Mouse (Mus musculus): ENCODE results near the gene Tubb5.
"Not testable (repeated sequence)": the region's sequence is repeated elsewhere in the genome, so short reads cannot be mapped to it uniquely, and the experiment has no call there.

The Tubb5 gene

DNA sequence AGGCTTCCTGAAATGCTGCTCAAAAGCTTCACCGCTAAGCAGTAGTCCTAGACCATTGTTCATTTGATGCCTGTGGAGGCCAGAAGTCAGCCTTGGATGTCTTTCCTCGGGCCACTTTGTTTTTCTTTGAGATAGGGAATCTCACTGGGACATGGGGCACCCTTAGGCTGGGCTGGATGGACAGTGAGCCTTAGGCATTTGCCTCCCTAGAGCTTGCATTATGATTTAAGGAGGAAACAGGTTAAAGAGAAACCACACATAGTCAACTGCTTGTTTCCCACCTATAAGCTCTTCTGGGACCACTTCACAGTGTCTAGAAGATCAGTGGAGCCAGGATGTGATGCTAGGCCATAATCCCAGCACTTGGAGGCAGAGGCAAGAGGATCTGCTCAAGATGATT, 21.7 kb upstream of the Tubb5 start:
- DNase-seq = no peak

DNA sequence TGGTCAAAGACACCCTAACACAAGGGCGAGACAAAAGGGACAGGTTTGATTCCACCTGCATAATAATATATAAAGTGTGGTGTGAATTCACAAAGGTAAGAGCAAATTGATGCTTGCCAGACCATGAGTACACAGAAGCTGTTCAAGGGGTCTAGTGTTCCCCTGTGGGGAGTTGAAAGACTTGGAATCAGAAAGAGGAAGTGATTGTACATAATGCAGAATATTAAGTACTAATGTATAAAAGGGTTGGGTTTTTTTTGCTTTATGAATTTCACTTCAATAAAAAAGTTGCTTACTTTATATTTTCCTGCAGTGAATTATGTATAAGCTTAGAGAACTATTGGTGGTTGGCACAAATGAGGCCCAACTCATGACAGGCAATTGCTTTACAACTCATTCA, 21.3 kb upstream of the Tubb5 start:
- no peak for DNase-seq

DNA sequence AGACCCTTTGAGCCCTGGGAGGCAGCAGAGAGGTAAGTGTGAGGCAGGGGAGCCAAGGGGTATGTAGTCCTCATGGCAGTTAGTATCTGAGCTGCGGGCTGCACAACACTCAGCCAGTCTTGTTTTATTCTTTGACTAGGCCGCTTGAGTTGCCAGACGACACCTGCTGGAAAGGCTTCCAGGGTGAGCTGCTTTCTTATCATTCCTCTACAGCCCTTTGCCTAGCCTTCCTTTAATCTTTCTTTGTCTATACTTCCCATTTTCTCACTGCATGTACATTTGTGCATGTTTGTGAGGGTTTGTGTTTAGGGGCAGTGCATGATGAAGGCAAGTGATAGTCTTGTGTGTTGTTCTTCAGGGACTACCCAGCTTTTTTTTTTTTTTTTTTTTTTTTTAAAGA, 12.9 kb upstream of the Tubb5 start:
- DNase-seq = no peak

- no peak for DNase-seq
Observed at GRCm38 (mm10) chr17:35848112-35848511, 10.0 kb upstream of the Tubb5 start.

GRCm38 (mm10) chr17:35843514-35843913, 5.4 kb upstream of the Tubb5 start:
- peak; percentile 33 for DNase-seq

- DNase-seq = no peak
Observed at GRCm38 (mm10) chr17:35842006-35842405, 3.9 kb upstream of the Tubb5 start.

GRCm38 (mm10) chr17:35841076-35841950, 3.2 kb upstream of the Tubb5 start, which contains the start of gene Mdc1:
Gene Mdc1 (plus strand): TSS chr17:35841515.
- DNase-seq = peak; percentile 100

GRCm38 (mm10) chr17:35840561-35840960, 2.5 kb upstream of the Tubb5 start:
- DNase-seq = no peak

GRCm38 (mm10) chr17:35839002-35839401, 896 bp upstream of the Tubb5 start:
- DNase-seq = not testable (repeated sequence)

- no peak for DNase-seq
Observed at GRCm38 (mm10) chr17:35838570-35838969, 464 bp upstream of the Tubb5 start.

GRCm38 (mm10) chr17:35837487-35837886, 619 bp downstream of the Tubb5 start:
- peak; percentile 57 for DNase-seq

- DNase-seq = peak; percentile 91
Observed at GRCm38 (mm10) chr17:35836991-35837422, 1.1 kb downstream of the Tubb5 start.

DNA sequence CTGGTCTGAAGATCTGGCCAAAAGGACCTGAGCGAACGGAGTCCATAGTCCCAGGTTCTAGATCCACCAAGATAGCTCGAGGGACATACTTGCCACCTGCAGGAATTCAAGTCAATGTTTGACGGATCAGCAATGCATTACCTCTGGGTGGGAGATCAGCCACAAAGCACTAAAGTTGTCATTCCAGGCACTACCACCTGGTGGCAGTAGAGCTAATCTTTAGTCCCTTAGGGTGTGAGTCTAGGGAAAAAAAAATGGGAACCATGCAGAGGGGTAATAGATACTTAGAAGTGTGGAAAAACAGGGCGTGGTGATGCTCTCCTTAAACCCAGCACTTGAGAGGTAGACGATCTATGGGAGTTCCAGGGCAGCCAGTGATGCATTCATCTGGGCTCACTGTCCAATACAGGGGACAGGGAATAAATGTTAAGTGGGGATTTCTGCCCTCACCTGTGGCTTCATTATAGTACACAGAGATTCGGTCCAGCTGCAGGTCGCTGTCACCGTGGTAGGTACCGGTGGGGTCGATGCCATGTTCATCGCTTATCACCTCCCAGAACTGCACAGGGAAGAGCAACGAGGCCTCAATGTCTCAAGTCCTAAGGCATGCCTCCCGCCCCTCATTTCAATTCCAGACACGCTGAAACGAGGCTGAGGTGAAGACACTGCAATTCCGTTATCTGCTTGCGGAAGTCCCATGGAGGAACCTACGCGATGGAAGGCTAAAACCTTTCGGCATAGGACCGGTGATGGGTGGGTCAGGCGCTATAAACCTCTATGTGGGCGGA, 1.7 kb downstream of the Tubb5 start:
- DNase-seq = peak; percentile 95

DNA sequence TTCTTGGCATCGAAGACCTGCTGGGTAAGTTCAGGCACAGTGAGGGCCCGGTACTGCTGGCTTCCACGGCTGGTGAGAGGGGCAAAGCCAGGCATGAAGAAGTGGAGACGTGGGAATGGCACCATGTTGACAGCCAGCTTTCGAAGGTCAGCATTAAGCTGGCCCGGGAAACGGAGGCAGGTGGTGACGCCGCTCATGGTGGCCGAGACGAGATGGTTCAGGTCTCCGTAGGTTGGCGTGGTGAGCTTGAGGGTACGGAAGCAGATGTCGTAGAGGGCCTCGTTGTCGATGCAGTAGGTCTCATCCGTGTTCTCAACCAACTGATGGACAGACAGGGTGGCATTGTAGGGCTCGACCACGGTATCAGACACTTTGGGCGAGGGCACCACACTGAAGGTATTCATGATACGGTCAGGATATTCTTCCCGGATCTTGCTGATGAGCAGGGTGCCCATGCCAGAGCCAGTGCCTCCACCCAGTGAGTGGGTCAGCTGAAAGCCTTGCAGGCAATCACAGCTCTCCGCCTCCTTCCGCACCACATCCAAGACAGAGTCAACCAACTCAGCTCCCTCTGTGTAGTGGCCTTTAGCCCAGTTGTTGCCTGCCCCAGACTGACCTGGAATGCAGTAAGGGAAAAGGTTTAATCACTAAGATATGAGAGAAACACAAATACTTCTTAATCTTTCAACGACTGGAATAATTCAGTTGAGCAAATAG, 2.5 kb downstream of the Tubb5 start:
- DNase-seq = no peak

GRCm38 (mm10) chr17:35834696-35835422, 3.2 kb downstream of the Tubb5 start:
- no peak for DNase-seq

- DNase-seq = no peak
Observed at GRCm38 (mm10) chr17:35833894-35834293, 4.2 kb downstream of the Tubb5 start.

DNA sequence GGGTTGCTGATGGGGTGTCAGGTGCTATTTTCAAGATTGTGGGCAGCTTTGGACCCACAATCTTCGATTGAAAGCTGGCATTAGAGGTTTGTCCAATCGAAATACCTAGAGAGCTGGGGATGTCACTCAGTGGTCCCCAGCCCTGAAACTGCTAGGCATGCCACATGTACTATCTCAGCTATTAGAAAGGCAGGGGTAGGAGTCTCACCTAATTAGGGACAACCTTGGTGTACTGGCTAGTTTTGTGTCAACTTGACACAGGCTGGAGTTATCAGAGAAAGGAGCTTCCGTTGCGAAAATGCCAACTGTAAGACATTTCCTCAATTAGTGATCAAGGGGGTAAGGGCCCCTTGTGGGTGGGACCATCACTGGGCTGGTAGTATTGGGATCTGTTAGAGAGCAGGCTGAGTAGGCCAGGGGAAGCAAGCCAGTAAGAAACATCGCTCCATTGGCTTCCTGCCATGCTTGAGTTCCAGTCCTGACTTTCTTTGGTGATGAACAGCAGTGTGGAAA, 4.8 kb downstream of the Tubb5 start:
- DNase-seq = no peak

DNA sequence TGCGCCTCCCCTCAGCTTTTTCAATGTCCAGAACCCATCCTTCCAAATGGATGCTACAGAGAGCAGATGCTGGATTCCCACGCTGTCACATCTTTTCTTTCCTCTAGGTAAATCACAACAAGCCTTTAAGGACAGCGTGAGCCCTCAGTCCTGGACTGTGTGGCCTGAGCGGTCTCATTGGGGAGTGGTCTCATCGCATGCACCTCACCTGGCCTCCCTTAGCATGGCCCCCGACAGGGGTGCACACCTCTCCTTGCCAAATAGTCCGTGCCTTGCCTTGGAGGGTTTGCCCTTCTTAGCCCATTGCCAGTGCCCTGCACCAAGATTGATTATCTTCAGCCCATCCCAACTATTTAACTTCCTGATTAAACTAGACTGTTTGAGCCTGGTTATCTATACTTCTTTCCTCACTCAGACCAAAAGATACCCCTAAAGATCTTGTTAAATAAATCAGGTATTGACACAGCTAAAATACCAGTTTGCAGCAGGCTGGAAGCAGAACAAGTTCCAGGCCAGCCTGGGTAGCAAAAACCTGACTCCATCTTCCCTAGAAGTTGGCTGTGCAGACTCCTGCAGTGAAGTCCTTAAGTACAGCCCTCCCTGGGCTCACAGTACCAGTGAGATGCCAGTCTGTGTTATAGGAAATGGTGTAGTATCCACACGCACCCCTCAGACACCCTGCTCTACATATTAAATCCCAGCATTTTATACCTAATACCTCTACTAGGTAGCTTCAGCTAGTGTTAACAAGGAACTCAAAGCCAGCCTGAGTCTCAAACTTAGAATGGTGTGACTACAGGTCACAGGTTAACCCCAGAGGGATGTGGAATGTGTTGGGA, 5.5 kb downstream of the Tubb5 start:
- no peak for DNase-seq

DNA sequence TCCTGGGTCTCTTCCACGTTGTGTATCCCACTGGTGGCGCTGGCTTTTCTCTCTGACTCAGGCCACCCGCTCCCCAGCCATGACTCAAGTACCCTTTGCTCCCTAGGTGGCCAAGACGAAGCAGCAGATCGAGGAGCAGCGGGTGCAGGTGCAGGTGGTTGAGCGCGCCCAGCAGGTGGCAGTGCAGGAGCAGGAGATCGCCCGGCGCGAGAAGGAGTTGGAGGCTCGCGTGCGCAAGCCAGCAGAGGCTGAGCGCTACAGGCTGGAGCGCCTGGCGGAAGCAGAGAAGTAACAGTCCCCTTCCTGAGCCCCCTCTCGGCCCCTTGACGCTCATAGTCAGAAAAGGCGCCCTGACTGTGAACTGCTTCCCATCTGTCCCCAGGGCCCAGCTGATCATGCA, 8.4 kb downstream of the Tubb5 start:
- peak; percentile 92 for DNase-seq

DNA sequence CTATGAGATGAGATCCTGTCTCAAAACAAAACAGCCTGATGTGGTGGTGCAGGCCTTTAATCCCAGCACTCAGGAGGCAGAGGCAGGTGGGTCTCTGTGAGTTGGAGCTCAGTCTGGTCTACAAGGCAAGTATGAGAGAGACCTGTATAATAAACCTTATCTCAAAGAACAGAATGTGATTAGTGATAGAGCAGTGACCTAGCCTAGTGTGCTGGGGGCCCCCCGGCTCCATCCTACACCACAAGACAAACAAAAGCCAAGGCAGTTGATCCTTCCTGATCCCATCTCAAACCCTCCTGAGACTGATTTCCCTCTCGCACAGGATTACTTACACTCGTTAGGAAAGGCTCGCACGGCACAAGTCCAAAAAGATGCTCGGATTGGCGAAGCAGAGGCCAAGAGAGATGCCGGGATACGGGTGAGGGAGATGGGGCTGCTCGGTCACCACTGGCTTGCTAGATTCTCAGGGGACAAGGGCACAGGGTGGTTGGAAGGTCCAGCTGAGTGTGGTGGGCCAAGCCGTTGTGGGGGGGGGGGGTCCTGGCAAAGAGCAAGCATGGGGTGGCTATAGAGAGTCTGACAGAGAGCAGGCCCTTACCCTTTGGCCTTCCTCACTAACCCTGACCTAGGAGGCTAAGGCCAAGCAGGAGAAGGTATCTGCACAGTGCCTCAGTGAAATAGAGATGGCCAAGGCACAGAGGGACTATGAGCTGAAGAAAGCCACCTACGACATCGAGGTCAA, 12.8 kb downstream of the Tubb5 start:
- no peak for DNase-seq

DNA sequence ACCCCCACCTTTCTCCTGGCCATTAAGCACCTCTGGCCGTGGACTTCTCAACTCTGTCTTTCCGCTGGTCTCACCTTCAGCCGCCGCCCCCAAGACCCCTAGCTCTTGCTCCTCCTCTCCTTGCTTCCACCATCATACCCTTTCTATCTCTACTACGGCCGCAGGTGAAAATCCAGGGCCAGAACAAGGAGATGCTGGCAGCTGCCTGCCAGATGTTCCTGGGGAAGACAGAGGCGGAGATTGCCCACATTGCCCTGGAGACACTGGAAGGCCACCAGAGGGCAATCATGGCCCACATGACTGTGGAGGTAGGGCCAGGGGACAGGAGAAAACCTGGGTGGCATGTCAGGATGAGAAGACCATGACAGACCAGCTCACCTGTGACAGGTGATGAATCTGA, 13.7 kb downstream of the Tubb5 start:
- no peak for DNase-seq

Measured in lung, postnatal 36 days (tissue).